Mouse (Mus musculus) embryonic facial prominence, embryonic 11.5 days (tissue): Measurements from ENCODE around the gene Gm11627. TPM values are rescaled to one million over a fixed set of nuclear protein-coding genes. Genes with fewer than 3 reads are reported as not detected.

Experiments used
- ATAC-seq: fragments of 200-750 bp; cut with Nextera tagmentation; replicated peaks from 2 replicates; pipeline ENCODE4 v1.8.0; 2017; ENCODE audit warnings: low read depth; ENCODE audit not compliant: insufficient number of reproducible peaks, low FRiP score, low TSS enrichment
- DNase-seq: peaks from one replicate; pipeline ENCODE4 v3.0.0-alpha.2; 2015; ENCODE audit warnings: low spot score
- H3K27ac ChIP-seq: fragments of 300-500 bp; sonication (generic); replicated peaks from 2 replicates; pipeline ENCODE4 v1.5.1; 2014; ENCODE audit warnings: mild to moderate bottlenecking, low read depth, low read length, control low read depth
- H3K27me3 ChIP-seq: fragments of 300-500 bp; sonication (generic); 2 replicates; pipeline ENCODE4 v1.6.1; 2014; ENCODE audit warnings: mild to moderate bottlenecking, low read length, moderate library complexity, mixed read lengths; ENCODE audit not compliant: control insufficient read depth, insufficient read depth
- H3K36me3 ChIP-seq: fragments of 300-500 bp; sonication (generic); replicated peaks from 2 replicates; pipeline ENCODE4 v1.6.1; 2014; ENCODE audit warnings: low read depth, mild to moderate bottlenecking, low read length, moderate library complexity, mixed read lengths; ENCODE audit not compliant: control insufficient read depth, insufficient read depth
- H3K4me1 ChIP-seq: fragments of 300-500 bp; sonication (generic); 2 replicates; pipeline ENCODE4 v1.6.1; 2014; ENCODE audit warnings: low read length, mixed read lengths; ENCODE audit not compliant: control insufficient read depth, insufficient read depth
- H3K4me2 ChIP-seq: fragments of 300-500 bp; sonication (generic); 2 replicates; pipeline ENCODE4 v1.6.1; 2014; ENCODE audit warnings: low read depth, mild to moderate bottlenecking, control low read depth, low read length, moderate library complexity
- H3K4me3 ChIP-seq: fragments of 300-500 bp; sonication (generic); 2 replicates; pipeline ENCODE4 v1.5.1; 2014; ENCODE audit warnings: low read depth, low read length, control low read depth
- H3K9ac ChIP-seq: fragments of 300-500 bp; sonication (generic); replicated peaks from 2 replicates; pipeline ENCODE4 v1.6.1; 2014; ENCODE audit warnings: mild to moderate bottlenecking, control low read depth, low read length
- H3K9me3 ChIP-seq: fragments of 300-500 bp; sonication (generic); replicated peaks from 2 replicates; pipeline ENCODE4 v1.6.1; 2016; ENCODE audit warnings: mild to moderate bottlenecking, low read length, inconsistent platforms, mixed read lengths; ENCODE audit not compliant: control insufficient read depth
- WGBS: fragments of 180-500 bp; shearing (Covaris S2); extraction: QIAGEN DNeasy Blood & Tissue Kit; methylation state at CpG from one replicate; pipeline ENCODE4 v1.1.7; 2014; 5-methylcytosine and 5-hydroxymethylcytosine counted together
- polyA plus RNA-seq: library from polyadenylated mRNA; unstranded; fragments of >200 nt; fragmentation: Nextera tagmentation; extraction: Ambion mirVana; gene quantifications from 2 replicates; pipeline ENCODE4 v1.2.1, GENCODE M21; 2014

Gm11627 gene
- polyA plus RNA-seq, 1 experiment from 2014 or later: 10.6 TPM

DNA sequence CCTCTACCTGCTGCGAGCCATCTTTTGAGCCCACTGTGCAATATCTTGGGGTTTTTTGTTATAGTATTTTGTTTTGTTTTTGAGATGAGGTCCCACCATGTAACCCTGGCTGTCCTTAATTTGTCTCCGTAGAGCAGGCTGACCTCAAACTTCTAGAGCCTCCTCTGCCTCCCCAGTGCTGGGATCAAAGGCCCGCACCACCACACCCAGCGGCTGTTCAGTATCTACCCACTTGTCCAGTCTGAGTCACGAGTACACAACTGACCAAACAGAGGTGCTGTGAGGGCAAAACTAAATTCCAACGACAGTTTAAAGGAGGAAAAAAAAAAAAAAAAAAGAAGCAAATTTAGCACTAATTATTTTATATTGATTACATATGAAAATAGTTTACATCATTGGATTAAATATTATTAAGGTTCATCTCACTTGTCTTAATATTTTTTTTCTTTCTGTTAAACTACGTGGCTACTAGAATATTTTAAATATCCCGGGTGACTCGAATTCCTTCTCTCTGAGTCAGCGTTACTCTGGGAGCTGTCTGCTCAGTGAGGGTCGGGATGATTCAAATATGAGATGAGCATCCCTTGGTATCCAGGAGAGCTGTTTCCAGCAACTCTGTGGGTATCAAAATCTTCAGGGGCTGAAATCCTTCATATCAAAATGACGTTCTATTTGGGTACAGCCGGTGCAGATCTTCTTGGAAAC lies 3.1 kb downstream of the Gm11627 start:
- no peaks in the 10 kb centered on the region for H3K36me3 ChIP-seq
- 66% methylated on average over 13 of the region's 13 CpGs for WGBS
- DNase-seq (no peak), ATAC-seq (no peak)
- H3K27me3 ChIP-seq: no peaks in the 10 kb centered on the region
- no peak overlapping the region for H3K4me3 ChIP-seq
- no peak overlapping the region for H3K27ac ChIP-seq
- no peaks in the 10 kb centered on the region for H3K4me1 ChIP-seq
- H3K9ac ChIP-seq: no peak overlapping the region
- no peak overlapping the region for H3K4me2 ChIP-seq
- H3K9me3 ChIP-seq: no peaks in the 10 kb centered on the region

DNA sequence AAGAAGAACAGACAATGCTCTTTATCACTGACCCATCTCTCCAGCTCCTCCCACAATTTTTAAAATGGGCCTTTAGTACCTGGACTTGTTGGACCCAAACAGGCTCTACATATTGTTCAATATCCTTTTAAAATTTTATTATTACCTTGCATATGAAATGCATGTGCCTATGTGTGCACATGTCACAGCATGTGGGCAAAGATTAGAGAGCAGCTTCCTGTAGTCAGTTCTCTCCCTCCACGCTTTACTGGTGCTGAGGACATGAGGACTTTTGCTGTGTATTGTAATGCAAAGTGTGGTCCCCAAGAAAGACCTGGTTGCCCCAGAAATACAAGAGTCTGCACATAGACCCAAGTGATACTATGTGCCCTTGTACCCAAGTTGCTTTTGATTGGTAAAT lies 4.2 kb downstream of the Gm11627 start:
- 69% methylated on average over 1 of the region's 1 CpGs for WGBS
- no peaks in the 10 kb centered on the region for H3K9me3 ChIP-seq

DNA sequence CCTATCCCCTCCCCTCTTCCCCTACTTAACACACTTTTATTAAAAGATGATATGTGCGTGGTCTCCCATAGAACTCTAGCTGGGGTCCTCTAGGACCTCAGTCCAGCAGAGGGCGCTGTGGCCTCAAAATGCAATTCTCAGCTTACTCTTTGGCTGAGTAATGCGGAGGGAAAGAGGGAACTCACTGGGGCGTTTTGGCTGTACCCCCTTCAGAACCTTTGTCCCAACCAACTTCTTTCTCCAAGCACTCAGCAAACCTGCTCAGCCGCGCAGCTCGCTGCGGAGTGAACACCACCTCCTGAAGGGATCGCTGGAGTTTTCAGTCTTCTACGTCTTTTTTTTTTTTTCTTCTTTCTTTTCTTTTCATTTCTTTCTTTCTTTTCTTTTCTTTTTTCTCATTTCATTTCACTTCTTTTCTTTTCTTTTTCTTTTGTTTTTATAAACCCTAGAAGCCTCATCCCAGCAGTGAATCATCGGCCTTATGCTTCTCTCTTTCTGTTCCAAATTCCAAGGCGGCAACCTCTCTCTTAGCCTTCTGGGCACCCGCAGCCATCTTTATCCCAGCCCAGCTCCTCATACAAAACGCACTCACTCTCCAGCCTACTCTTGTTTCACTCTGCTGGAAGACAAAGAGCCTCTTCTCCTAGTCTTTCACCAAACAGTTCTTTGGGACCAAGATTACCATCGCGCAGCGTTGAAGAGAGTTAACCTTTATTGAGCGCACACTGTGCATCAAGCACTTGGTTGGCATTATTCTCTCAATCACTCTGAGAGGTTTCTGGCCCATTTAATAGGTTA lies 6.2 kb downstream of the Gm11627 start:
- Histone ChIP-seq H3K27me3 (no peaks in the 10 kb centered on the region), H3K27ac (no peak overlapping the region), H3K36me3 (no peaks in the 10 kb centered on the region), H3K4me3 (peak overlapping the region; percentile 25), H3K4me1 (no peaks in the 10 kb centered on the region), H3K9me3 (no peaks in the 10 kb centered on the region), H3K4me2 (peak overlapping the region; percentile 58), H3K9ac (peak overlapping the region; percentile 62)
- ATAC-seq (peak; percentile 54; the same call in 1 of the 2 replicates), DNase-seq (peak; percentile 98)
- WGBS: 5% methylated on average over 18 of the region's 18 CpGs

More for the DNA sequence above, 4.2 kb downstream of the Gm11627 start:
- ATAC-seq: no peak
- H3K4me3 ChIP-seq: no peak overlapping the region
- no peaks in the 10 kb centered on the region for H3K36me3 ChIP-seq
- no peak overlapping the region for H3K9ac ChIP-seq
- no peaks in the 10 kb centered on the region for H3K4me1 ChIP-seq
- no peak for DNase-seq
- no peak overlapping the region for H3K4me2 ChIP-seq
- no peak overlapping the region for H3K27ac ChIP-seq
- H3K27me3 ChIP-seq: no peaks in the 10 kb centered on the region

DNA sequence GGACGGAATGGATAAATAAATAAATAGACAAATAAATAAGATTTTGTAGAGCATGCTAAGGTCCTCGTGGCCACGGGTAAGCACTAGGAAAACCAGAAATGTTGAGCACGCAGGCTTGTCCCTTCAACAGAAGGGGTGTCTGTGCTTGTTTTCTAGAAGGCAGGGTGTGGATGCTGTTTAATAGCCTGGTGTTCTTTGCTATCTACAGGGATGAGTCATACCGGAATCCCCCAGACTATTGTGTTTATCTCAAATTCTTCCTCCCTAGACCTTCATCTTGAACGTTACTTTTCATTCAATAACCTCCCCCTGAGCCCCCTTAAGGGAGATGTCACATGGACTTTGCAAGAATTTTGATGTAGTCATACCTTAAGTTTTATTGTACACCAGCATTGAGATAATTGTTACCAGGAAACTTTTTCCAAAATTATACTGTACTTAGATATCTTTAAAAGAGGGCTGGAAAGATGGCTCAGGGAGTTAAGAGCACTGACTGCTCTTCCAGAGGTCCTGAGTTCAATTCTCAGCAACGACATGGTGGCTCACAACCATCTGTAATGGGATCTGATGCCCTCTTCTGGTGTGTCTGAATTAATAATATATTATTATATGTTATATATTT lies 10.4 kb downstream of the Gm11627 start:
- Histone ChIP-seq H3K9ac (no peak overlapping the region), H3K4me1 (no peaks in the 10 kb centered on the region), H3K27me3 (no peaks in the 10 kb centered on the region), H3K4me2 (no peak overlapping the region), H3K9me3 (no peaks in the 10 kb centered on the region), H3K36me3 (no peaks in the 10 kb centered on the region), H3K27ac (no peak overlapping the region), H3K4me3 (no peak overlapping the region)
- WGBS: 81% methylated on average over 7 of the region's 7 CpGs
- ATAC-seq (no peak), DNase-seq (no peak)

DNA sequence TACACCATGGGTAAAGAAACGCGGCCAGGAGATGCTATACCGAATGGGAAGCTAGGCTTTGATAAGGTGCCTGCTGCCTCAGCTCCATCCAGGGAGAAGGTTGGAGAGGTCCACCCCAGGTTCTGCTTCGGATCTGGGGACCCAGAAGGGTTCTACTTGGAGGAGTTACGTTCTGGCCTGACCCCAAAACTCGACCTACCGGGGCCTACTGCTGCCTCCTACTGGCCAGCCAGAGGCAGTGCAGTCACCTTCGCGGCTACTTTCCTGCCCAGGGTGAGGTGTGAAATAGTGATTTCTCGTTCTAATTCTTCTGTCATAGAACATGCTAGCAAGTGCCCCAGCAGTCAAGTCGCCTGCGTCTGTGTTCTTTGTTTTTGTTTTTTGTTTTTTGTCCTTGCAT lies 11.1 kb downstream of the Gm11627 start:
- no peak overlapping the region for H3K9ac ChIP-seq
- no peaks in the 10 kb centered on the region for H3K36me3 ChIP-seq
- DNase-seq: no peak
- H3K4me2 ChIP-seq: no peak overlapping the region
- no peak overlapping the region for H3K4me3 ChIP-seq
- no peak for ATAC-seq
- H3K27me3 ChIP-seq: no peaks in the 10 kb centered on the region
- WGBS: 81% methylated on average over 12 of the region's 12 CpGs
- H3K4me1 ChIP-seq: no peaks in the 10 kb centered on the region
- H3K27ac ChIP-seq: no peak overlapping the region
- H3K9me3 ChIP-seq: no peaks in the 10 kb centered on the region

DNA sequence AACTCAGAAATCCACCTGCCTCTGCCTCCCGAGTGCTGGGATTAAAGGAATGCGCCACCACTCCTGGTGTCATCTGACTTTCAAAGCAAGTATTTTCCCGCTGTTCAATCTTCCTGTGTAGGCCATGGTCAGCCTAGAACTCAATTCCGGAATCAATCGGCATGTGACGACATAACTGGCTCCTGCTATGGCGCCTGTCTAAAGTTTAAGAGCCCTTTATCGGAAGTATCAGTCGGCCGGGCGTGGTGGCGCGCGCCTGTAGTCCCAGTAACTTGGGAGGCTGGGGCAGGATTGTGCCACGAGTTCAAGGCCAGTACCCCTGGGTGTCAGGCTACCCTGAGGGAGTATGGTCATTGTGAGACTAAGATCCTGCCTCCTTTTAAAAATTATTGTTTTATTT lies 11.5 kb downstream of the Gm11627 start:
- H3K36me3 ChIP-seq: no peaks in the 10 kb centered on the region
- no peak overlapping the region for H3K27ac ChIP-seq
- H3K27me3 ChIP-seq: no peaks in the 10 kb centered on the region
- DNase-seq: no peak
- no peak overlapping the region for H3K9ac ChIP-seq
- H3K4me1 ChIP-seq: no peaks in the 10 kb centered on the region
- H3K4me2 ChIP-seq: no peak overlapping the region
- H3K4me3 ChIP-seq: no peak overlapping the region
- ATAC-seq: no peak
- 98% methylated on average over 15 of the region's 15 CpGs for whole genome bisulfite sequencing
- no peaks in the 10 kb centered on the region for H3K9me3 ChIP-seq

DNA sequence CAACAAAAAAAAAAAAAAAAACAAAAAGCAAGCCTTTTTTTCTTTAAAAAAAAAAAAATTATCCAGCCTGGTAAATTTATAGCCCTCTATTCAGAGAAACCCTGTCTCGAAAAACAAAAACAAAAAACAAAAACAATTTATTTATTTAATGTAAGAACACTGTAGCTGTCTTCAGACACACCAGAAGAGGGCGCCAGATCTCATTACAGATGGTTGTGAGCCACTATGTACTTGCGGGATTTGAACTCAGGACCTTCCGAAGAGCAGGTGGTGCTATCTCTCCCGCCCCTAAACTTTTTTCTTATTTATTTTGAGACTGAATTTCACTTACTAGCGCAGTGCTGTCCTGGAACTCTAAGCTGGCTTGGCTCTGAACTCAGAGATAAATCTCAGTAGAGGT lies 12.1 kb downstream of the Gm11627 start:
- Histone ChIP-seq H3K9me3 (no peaks in the 10 kb centered on the region), H3K4me2 (no peak overlapping the region), H3K36me3 (no peaks in the 10 kb centered on the region), H3K27me3 (no peaks in the 10 kb centered on the region), H3K9ac (no peak overlapping the region), H3K4me1 (no peaks in the 10 kb centered on the region), H3K27ac (no peak overlapping the region), H3K4me3 (no peak overlapping the region)
- ATAC-seq: no peak
- WGBS: 86% methylated on average over 6 of the region's 6 CpGs
- no peak for DNase-seq

DNA sequence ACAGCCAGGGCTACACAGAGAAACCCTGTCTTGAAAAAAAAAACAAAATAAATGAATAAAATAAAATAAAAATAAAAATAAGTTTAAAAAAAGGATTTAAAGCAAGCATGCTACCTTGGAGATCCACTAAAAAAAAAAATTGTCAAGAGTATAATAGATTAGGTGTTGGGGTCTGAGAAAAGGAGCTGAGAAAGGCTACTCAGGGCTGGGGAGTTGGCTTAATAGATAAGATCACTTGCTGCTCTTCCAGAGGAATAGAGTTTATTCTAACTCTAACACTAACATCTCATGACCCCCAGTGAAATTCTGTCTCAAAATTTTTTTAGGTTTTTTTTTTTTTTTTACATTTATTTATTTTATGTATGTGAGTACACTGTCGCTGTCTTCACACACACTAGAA lies 13.0 kb downstream of the Gm11627 start:
- Histone ChIP-seq H3K27me3 (no peaks in the 10 kb centered on the region), H3K9ac (no peak overlapping the region), H3K4me1 (no peaks in the 10 kb centered on the region), H3K27ac (no peak overlapping the region), H3K4me3 (no peak overlapping the region), H3K4me2 (no peak overlapping the region), H3K36me3 (no peaks in the 10 kb centered on the region), H3K9me3 (no peaks in the 10 kb centered on the region)
- no peak for DNase-seq
- 93% methylated on average over 1 of the region's 1 CpGs for WGBS
- no peak for ATAC-seq
